Mouse (Mus musculus) brain, adult 2 months (tissue): ENCODE measurements at regions not wholly inside any gene's neighbourhood (a gene's known extent, or its start where the extent isn't known, plus 50 kb on each side); places are given as distances from the start of the nearest gene placed in this dataset.

Experiments used
- DNase-seq: peaks from one replicate; pipeline ENCODE4 v3.0.0; 2011; ENCODE audit warnings: low read depth, low spot score

DNA sequence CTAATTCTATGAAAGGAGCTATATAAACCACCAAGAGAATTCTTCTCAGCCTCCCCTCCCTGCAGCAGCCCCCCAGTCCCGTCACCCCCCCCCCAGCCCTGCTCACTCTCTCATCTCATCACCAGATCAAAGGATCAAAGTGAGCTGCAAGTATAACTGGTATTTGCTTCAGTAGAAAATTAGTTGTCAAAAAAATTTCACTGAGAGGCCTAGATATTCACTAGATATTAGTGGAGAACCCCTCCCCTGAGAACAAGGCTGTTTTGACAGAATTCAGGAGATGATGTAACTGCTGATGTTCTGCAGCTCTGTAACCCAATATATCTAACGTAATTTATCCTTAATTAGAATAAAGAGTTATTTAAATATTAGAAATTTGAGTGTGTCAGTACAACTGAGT lies 124.2 kb upstream of the Slitrk2 start:
- no peak for DNase-seq

DNA sequence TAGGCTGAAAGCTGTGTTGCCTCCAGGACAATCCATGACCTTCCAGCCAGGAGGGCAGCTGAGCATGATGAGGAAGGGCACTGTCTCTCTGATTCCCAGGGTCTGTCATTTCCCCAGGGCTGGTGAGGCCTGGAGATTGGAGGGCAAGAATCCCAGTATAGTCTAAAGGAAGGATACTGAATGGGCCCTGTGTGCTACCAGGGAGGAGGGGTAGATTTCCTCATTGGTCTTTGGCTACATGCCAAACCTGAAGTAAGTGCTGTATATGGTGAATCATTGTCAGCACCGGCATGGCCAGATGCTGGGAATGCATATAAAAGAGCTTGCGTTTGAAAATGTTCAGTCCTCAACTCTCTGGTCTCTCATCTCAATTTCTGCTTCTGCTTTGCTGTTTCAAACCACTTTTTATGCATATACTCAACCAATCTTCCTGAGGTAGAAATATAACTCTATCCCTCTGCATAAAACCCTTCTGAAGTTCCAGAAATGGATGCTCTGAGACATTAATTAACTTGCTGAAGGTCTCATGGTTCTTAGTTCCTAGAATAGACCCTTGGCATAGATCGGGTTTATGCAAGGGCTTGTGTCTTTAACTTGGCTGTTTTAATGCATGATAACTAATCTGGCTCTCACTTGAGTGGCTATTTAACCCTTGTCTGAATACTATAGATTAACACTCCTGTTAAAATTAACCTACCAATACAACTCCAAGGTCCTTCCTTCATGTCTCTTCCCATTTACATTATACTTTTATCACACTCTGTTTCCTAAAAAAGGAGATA lies 122.1 kb upstream of the Slitrk2 start:
- DNase-seq = peak; percentile 11

DNA sequence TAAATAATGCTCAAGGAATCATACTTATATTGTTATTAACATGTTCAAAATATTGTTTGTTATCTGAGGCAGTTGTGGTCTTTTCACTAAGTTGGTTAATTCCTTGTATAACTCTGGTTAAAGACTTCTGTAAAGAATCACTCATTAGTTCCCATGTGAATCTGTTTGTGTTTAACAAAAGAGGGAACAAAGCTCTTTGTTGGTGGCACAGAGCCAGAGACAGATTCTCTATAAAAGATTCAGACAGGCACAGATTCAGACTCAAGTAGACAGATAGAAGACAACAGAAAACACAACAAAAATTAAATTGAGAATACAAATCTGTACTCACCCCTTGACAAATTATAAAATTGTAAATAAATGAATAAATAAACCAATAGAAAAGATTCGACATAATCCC lies 120.2 kb upstream of the Slitrk2 start:
- no peak for DNase-seq

DNA sequence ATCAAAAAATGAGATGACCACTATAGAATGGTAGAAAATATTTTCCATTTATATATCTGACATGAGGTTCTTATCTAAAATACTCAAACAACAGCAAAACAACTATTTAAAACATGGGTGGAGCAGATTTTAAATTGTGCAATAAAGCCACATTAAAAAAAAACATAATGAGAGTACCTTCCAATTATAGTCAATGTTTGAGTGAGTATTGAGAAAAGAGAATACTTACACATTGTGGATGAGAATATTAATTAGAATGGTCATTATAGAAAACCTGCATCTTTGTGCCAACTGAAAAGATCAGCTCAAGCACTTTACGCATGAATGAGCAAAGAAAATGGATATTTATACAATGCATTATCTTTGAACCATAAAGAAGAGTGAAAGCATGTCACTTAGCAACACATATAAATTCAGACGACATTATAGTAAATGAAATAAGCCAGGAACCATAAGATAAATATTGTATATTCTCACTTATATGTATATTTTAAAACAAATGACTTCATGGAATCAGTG lies 105.1 kb upstream of the Slitrk2 start:
- DNase-seq = no peak

DNA sequence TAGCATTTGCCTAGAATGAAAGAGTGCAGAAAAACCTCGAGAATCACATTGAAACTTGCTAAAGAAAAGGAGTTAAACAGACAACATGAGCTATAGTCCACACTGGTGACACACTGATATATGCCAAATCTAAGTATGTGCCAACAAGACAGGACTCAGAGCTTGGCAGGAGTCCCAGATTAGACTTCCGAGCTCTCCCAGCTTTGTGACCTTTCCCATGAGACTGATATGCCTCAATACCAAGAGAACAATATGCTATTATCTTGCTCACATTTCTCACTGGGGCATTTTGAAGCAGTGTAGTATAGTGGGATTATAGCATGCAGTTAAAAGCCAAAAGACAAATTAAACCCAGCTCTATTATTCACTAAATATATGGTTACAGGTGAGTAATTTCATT lies 94.6 kb upstream of the Slitrk2 start:
- peak; percentile 48 for DNase-seq
